Mouse (Mus musculus) CH12.LX (cell line): ENCODE measurements around the gene Lrig3. TPM values are rescaled to one million over a fixed set of nuclear protein-coding genes. Genes with fewer than 3 reads are reported as not detected.

Experiments used
- DNase-seq: peaks from one replicate; pipeline ENCODE4 v3.0.0-alpha.2; 2013; ENCODE audit errors: extremely low read depth
- H3K27ac ChIP-seq: 2 replicates; pipeline ENCODE4 v1.5.1; 2012; ENCODE audit warnings: low read depth, mild to moderate bottlenecking, control low read depth, moderate library complexity; ENCODE audit not compliant: insufficient read depth
- H3K27me3 ChIP-seq: replicated peaks from 2 replicates; pipeline ENCODE3; 2012; ENCODE audit warnings: inconsistent platforms
- H3K36me3 ChIP-seq, 2 experiments: replicated peaks in 1 of 2; 2 replicates each; pipeline versions ENCODE3 to v1.6.1; 2012; ENCODE audit warnings: inconsistent platforms in 1 of 2, low read length in 1 of 2, mild to moderate bottlenecking in 1 of 2, mixed read lengths in 1 of 2, moderate library complexity in 1 of 2; ENCODE audit not compliant: control insufficient read depth in 1 of 2, insufficient read depth in 1 of 2
- H3K4me1 ChIP-seq, 2 experiments: 2 replicates each; pipeline ENCODE4 v1.6.1; 2012; ENCODE audit warnings: inconsistent platforms in 1 of 2, moderate library complexity in 1 of 2; ENCODE audit not compliant: insufficient read depth in 2 of 2, control insufficient read depth in 1 of 2
- H3K4me2 ChIP-seq: 2 replicates; pipeline ENCODE4 v1.6.1; 2012; ENCODE audit warnings: low read depth, mild to moderate bottlenecking, control low read depth; ENCODE audit not compliant: poor library complexity, insufficient read depth, severe bottlenecking
- H3K4me3 ChIP-seq, 3 experiments: fragments of 150-350 bp in 1 of 3; sonication (generic) in 1 of 3; replicated peaks in 1 of 3; 2 replicates each; pipeline versions ENCODE3 to v1.5.1; 2011 to 2012; ENCODE audit warnings: low read depth in 2 of 3, low read length in 2 of 3, mild to moderate bottlenecking in 2 of 3, moderate library complexity in 2 of 3, control low read depth in 1 of 3, improper control_type of control experiment in 1 of 3, inconsistent platforms in 1 of 3, mixed read lengths in 1 of 3; ENCODE audit not compliant: poor library complexity in 1 of 3
- H3K79me2 ChIP-seq: replicated peaks from 2 replicates; pipeline ENCODE4 v1.6.1; 2012; ENCODE audit warnings: mild to moderate bottlenecking, moderate library complexity; ENCODE audit not compliant: control insufficient read depth, poor library complexity, insufficient read depth, severe bottlenecking; ENCODE audit errors: extremely low read depth
- H3K9ac ChIP-seq: 2 replicates; pipeline ENCODE4 v1.6.1; 2012; ENCODE audit warnings: low read depth, mild to moderate bottlenecking, control low read depth, moderate library complexity; ENCODE audit not compliant: insufficient read depth
- H3K9me3 ChIP-seq: replicated peaks from 2 replicates; pipeline ENCODE3; 2012; ENCODE audit warnings: low read length, inconsistent platforms, mixed read lengths
- E2F4 ChIP-seq: IDR thresholded peaks from 2 replicates; pipeline ENCODE4 v1.6.1; 2011; ENCODE audit warnings: low read depth, low read length, improper control_type of control experiment; ENCODE audit not compliant: insufficient replicate concordance
- ELF1 ChIP-seq: IDR thresholded peaks from 2 replicates; pipeline ENCODE4 v1.6.1; 2014; ENCODE audit warnings: low read depth, mild to moderate bottlenecking, inconsistent platforms, low read length, improper control_type of control experiment
- GABPA ChIP-seq: IDR thresholded peaks from 2 replicates; pipeline ENCODE4 v1.6.1; 2012; ENCODE audit warnings: low read depth, low read length, improper control_type of control experiment, inconsistent platforms; ENCODE audit not compliant: insufficient replicate concordance
- JUN ChIP-seq: IDR thresholded peaks from 2 replicates; pipeline ENCODE4 v1.6.1; 2011; ENCODE audit warnings: low read depth, mild to moderate bottlenecking, low read length, improper control_type of control experiment, moderate library complexity; ENCODE audit not compliant: insufficient read depth
- JUND ChIP-seq: conservative IDR thresholded peaks from 2 replicates; pipeline ENCODE4 v1.6.1; 2011; ENCODE audit warnings: low read depth, low read length, improper control_type of control experiment
- MEF2A ChIP-seq: IDR thresholded peaks from 2 replicates; pipeline ENCODE4 v1.6.1; 2014; ENCODE audit warnings: low read depth, mild to moderate bottlenecking, inconsistent platforms, low read length, improper control_type of control experiment, borderline replicate concordance
- MYC ChIP-seq: IDR thresholded peaks from 2 replicates; pipeline ENCODE4 v1.6.1; 2011; ENCODE audit warnings: low read depth, mild to moderate bottlenecking, improper control_type of control experiment, low read length
- NRF1 ChIP-seq: IDR thresholded peaks from 2 replicates; pipeline ENCODE4 v1.6.1; 2014; ENCODE audit warnings: low read depth, mild to moderate bottlenecking, inconsistent platforms, low read length, improper control_type of control experiment, moderate library complexity
- PAX5 ChIP-seq: IDR thresholded peaks from 2 replicates; pipeline ENCODE4 v1.6.1; 2012; ENCODE audit warnings: low read length, inconsistent platforms, mixed read lengths
- POLR2A ChIP-seq: IDR thresholded peaks from 2 replicates; pipeline ENCODE4 v1.6.1; 2011; ENCODE audit warnings: low read depth, mild to moderate bottlenecking, improper control_type of control experiment, low read length
- POLR2AphosphoS2 ChIP-seq: IDR thresholded peaks from 2 replicates; pipeline ENCODE4 v1.6.1; 2011; ENCODE audit warnings: low read depth, low read length, improper control_type of control experiment
- RCOR1 ChIP-seq: conservative IDR thresholded peaks from 2 replicates; pipeline ENCODE4 v1.6.1; 2012; ENCODE audit warnings: low read depth, mild to moderate bottlenecking, inconsistent platforms, low read length, improper control_type of control experiment
- SMC3 ChIP-seq: IDR thresholded peaks from 2 replicates; pipeline ENCODE4 v1.6.1; 2011; ENCODE audit warnings: low read depth, low read length, improper control_type of control experiment
- TBP ChIP-seq: conservative IDR thresholded peaks from 2 replicates; pipeline ENCODE4 v1.6.1; 2011; ENCODE audit warnings: low read depth, low read length, improper control_type of control experiment
- UBTF ChIP-seq: IDR thresholded peaks from 2 replicates; pipeline ENCODE4 v1.6.1; 2012; ENCODE audit warnings: low read depth, mild to moderate bottlenecking, inconsistent platforms, low read length, improper control_type of control experiment, moderate library complexity
- USF2 ChIP-seq: conservative IDR thresholded peaks from 2 replicates; pipeline ENCODE4 v1.6.1; 2011; ENCODE audit warnings: low read depth, low read length, improper control_type of control experiment
- ZNF384 ChIP-seq: IDR thresholded peaks from 2 replicates; pipeline ENCODE4 v1.6.1; 2012; ENCODE audit warnings: low read depth, low read length, improper control_type of control experiment, inconsistent platforms
- dilution Hi-C: fragments of 300-500 bp; cut with MboI; formaldehyde crosslinking; loops from 2 replicates; pipeline ENCODE4 v1.14.3; 2020; ENCODE audit warnings: low sequenced_read_pairs; ENCODE audit not compliant: extremely low pct_unique_long_range_greater_than_20kb, extremely low pct_ligation_motif_present
- in situ Hi-C: fragments of 300-500 bp; cut with MboI; formaldehyde crosslinking; loops from 3 replicates; pipeline ENCODE4 v1.14.3; 2019; ENCODE audit warnings: low sequenced_read_pairs, low pct_ligation_motif_present, low pct_unique_long_range_greater_than_20kb, mixed read lengths
- polyA plus RNA-seq: library from polyadenylated mRNA; unstranded; fragments of >175 nt; gene quantifications from 2 replicates; pipeline ENCODE4 v1.2.1, GENCODE M21; 2012; ENCODE audit warnings: low read depth; ENCODE audit not compliant: insufficient read length
- total RNA-seq, 2 experiments: library from RNA; depleted of rRNA; stranded (reverse); fragments of 300-350 nt in 1 of 2; fragments of >200 nt in 1 of 2; gene quantifications; 2 replicates each; pipeline ENCODE4 v1.2.3; 2012 to 2014

Gene Lrig3
- total and polyA plus RNA-seq, 3 experiments, result not detected

DNA sequence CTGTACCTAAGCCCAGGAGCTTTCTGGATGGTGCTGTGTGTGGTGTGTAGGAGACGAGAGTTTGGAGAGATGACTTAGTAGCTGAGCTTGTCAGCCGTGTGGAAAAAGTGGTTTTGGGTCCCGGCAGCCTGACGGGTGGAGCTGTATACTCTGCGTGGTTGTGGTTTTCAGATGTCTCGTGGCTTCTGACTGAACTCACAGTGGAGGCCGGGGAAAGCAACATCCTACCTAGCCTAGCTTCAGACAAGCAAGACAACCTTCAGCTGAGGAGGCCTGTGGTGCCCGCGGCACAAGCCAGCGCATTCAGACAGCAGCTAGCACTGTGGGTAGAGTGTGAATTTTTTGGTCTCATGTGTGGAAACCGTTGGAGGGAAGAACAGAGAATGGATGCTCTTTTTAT, 47.7 kb downstream of the Lrig3 start:
- peaks cover 76% of the 10 kb centered on the region for H3K9me3 ChIP-seq
- H3K27ac ChIP-seq, result no peak overlapping the region
- no peak overlapping the region for H3K4me2 ChIP-seq
- no peaks in the 10 kb centered on the region for H3K36me3 ChIP-seq
- no peak overlapping the region for H3K9ac ChIP-seq
- dilution Hi-C loops (no loop called here), in situ Hi-C loops (no loop called here)
- TF ChIP-seq NRF1 (no peak), TBP (no peak), ELF1 (no peak), GABPA (no peak), RCOR1 (no peak), POLR2AphosphoS2 (no peak), UBTF (no peak), SMC3 (no peak), MEF2A (no peak), E2F4 (no peak), POLR2A (no peak), JUN (no peak), ZNF384 (no peak), USF2 (no peak), PAX5 (no peak)
- no peak overlapping the region for H3K4me3 ChIP-seq
- DNase-seq, result no peak
- H3K27me3 ChIP-seq, result no peaks in the 10 kb centered on the region
- no peaks in the 10 kb centered on the region for H3K4me1 ChIP-seq
- H3K79me2 ChIP-seq, result no peaks in the 10 kb centered on the region

DNA sequence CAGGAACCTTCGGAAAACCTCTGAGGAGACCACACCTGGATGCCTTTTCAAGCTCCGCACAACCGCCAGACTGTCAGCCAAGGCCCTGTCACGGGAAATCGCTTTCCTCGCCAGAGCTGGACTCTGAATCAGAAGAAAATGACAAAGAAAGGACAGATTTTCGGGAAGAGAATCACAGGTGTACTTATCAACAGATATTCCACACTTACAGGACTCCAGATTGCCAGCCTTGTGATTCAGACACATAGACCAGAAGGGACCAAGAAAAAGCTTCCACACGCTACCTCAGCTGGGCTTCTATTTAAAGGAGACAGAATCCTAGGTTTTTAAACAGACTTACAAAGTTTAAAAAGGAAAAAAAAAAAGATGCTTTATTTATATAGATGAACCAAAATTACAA, 48.7 kb downstream of the Lrig3 start:
- dilution Hi-C loops (no loop called here), in situ Hi-C loops (no loop called here)
- Histone ChIP-seq H3K79me2 (no peaks in the 10 kb centered on the region), H3K4me2 (no peak overlapping the region)
- TF ChIP-seq JUND (no peak), MYC (no peak)
- TF ChIP-seq, all 38 proteins: peak for 0
- Histone ChIP-seq H3K9ac (no peak overlapping the region), H3K9me3 (peaks cover 72% of the 10 kb centered on the region), H3K4me1 (no peaks in the 10 kb centered on the region), H3K27me3 (no peaks in the 10 kb centered on the region), H3K4me3 (no peak overlapping the region), H3K36me3 (no peaks in the 10 kb centered on the region), H3K27ac (no peak overlapping the region)
- DNase-seq, result no peak
